Mouse (Mus musculus) stomach, postnatal 0 days (tissue): Measurements from ENCODE around the gene Nfasc. TPM values are rescaled to one million over a fixed set of nuclear protein-coding genes. Genes with fewer than 3 reads are reported as not detected.

Experiments
- ATAC-seq: fragments of 200-750 bp; cut with Nextera tagmentation; 2 replicates; pipeline ENCODE4 v1.8.0; 2017; ENCODE audit not compliant: low FRiP score, low TSS enrichment
- DNase-seq: peaks from one replicate; pipeline ENCODE4 v3.0.0-alpha.2; 2016; ENCODE audit warnings: low spot score
- H3K27ac ChIP-seq: fragments of 300-500 bp; sonication (generic); replicated peaks from 2 replicates; pipeline ENCODE4 v1.5.1; 2014; ENCODE audit warnings: mild to moderate bottlenecking, control low read depth
- H3K27me3 ChIP-seq: fragments of 300-500 bp; sonication (generic); 2 replicates; pipeline ENCODE4 v1.6.1; 2014; ENCODE audit warnings: low read length; ENCODE audit not compliant: control insufficient read depth, insufficient read depth
- H3K36me3 ChIP-seq: fragments of 300-500 bp; sonication (generic); 2 replicates; pipeline ENCODE4 v1.6.1; 2014; ENCODE audit warnings: low read length, mixed read lengths; ENCODE audit not compliant: control insufficient read depth, insufficient read depth
- H3K4me1 ChIP-seq: fragments of 300-500 bp; sonication (generic); replicated peaks from 2 replicates; pipeline ENCODE4 v1.6.1; 2014; ENCODE audit warnings: antibody characterized with exemption; ENCODE audit not compliant: control insufficient read depth, insufficient read depth
- H3K4me2 ChIP-seq: fragments of 300-500 bp; sonication (generic); replicated peaks from 2 replicates; pipeline ENCODE4 v1.6.1; 2014; ENCODE audit warnings: low read depth, mild to moderate bottlenecking, control low read depth, moderate library complexity
- H3K4me3 ChIP-seq: fragments of 300-500 bp; sonication (generic); 2 replicates; pipeline ENCODE4 v1.5.1; 2014; ENCODE audit warnings: low read depth, low read length, control low read depth
- H3K9ac ChIP-seq: fragments of 300-500 bp; sonication (generic); 2 replicates; pipeline ENCODE4 v1.6.1; 2014; ENCODE audit warnings: mild to moderate bottlenecking, low read length, control low read depth, mixed read lengths
- H3K9me3 ChIP-seq: fragments of 300-500 bp; sonication (generic); 2 replicates; pipeline ENCODE4 v1.6.1; 2016; ENCODE audit warnings: low read length; ENCODE audit not compliant: control insufficient read depth
- CTCF ChIP-seq: IDR thresholded peaks from 2 replicates; pipeline ENCODE4 v1.5.1; 2016; ENCODE audit warnings: antibody characterized with exemption, low read depth, mild to moderate bottlenecking, moderate library complexity
- EP300 ChIP-seq: optimal IDR thresholded peaks from 2 replicates; pipeline ENCODE3; 2016; ENCODE audit warnings: antibody characterized with exemption
- WGBS: fragments of 180-500 bp; shearing (Covaris S2); extraction: QIAGEN DNeasy Blood & Tissue Kit; methylation state at CpG from one replicate; pipeline ENCODE4 v1.1.7; 2014; 5-methylcytosine and 5-hydroxymethylcytosine counted together
- polyA plus RNA-seq: library from polyadenylated mRNA; unstranded; fragments of >200 nt; fragmentation: Nextera tagmentation; extraction: Ambion mirVana; gene quantifications from 2 replicates; pipeline ENCODE4 v1.2.1, GENCODE M21; 2015

Nfasc gene
- polyA plus RNA-seq, 1 experiment from 2014 or later: 0.74 TPM

DNA sequence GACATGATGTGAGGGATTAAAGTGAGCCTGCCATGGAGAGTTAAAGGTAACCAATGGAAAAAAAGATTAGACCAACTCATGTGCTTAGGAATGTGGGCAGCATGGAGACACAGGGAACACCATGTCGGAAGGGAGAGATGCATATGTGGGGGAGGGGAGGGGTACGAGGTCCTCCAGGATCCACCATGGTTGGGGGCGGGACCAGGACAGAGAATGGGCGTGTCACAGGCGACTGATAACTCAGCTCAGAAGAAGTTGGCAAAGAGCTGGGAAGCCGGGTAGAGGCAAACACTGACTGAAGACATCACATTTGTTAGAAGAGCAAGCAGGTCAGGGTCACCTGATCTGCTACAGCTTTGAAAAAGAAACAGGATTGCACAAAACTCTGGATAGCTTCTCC is 176.7 kb downstream of the Nfasc start:
- 18% methylated on average over 6 of the region's 6 CpGs for WGBS
- Histone ChIP-seq H3K27me3 (no peaks in the 10 kb centered on the region), H3K4me1 (no peaks in the 10 kb centered on the region), H3K36me3 (no peaks in the 10 kb centered on the region), H3K9me3 (no peaks in the 10 kb centered on the region), H3K9ac (no peak overlapping the region), H3K4me2 (no peak overlapping the region), H3K27ac (no peak overlapping the region), H3K4me3 (no peak overlapping the region)
- DNase-seq (no peak), ATAC-seq (no peak)
- no peak for TF ChIP-seq CTCF
- TF ChIP-seq EP300: no peak

DNA sequence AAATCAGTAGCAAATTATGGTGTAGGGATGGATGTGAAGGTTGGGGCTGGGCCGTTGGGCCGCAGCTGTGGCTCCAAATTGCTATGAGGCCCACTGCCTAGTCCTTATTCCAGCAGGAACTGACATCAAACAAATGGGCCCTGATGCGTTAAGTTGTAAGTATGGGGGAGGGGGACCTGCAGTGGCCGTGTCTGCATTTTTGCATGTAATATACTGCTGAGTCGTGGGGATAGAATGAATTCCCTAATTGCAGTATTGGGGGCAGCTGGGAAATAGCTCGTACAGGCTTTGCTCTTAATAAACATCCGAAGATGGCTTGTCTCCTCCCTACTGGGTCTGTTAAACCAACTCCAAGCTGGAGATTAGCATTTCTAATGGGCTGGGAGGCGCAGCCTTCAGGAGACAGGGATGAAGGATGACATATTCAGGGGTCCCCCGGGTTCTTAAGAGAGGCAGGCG is 179.2 kb downstream of the Nfasc start:
- TF ChIP-seq EP300: no peak
- no peak for TF ChIP-seq CTCF
- Histone ChIP-seq H3K4me3 (no peak overlapping the region), H3K9ac (no peak overlapping the region), H3K27ac (no peak overlapping the region), H3K4me1 (peaks cover 6% of the 10 kb centered on the region; the same call in 1 of the 2 replicates), H3K4me2 (no peak overlapping the region), H3K9me3 (no peaks in the 10 kb centered on the region), H3K27me3 (no peaks in the 10 kb centered on the region), H3K36me3 (no peaks in the 10 kb centered on the region)
- no peak for ATAC-seq
- DNase-seq: no peak
- 32% methylated on average over 10 of the region's 10 CpGs for WGBS

DNA sequence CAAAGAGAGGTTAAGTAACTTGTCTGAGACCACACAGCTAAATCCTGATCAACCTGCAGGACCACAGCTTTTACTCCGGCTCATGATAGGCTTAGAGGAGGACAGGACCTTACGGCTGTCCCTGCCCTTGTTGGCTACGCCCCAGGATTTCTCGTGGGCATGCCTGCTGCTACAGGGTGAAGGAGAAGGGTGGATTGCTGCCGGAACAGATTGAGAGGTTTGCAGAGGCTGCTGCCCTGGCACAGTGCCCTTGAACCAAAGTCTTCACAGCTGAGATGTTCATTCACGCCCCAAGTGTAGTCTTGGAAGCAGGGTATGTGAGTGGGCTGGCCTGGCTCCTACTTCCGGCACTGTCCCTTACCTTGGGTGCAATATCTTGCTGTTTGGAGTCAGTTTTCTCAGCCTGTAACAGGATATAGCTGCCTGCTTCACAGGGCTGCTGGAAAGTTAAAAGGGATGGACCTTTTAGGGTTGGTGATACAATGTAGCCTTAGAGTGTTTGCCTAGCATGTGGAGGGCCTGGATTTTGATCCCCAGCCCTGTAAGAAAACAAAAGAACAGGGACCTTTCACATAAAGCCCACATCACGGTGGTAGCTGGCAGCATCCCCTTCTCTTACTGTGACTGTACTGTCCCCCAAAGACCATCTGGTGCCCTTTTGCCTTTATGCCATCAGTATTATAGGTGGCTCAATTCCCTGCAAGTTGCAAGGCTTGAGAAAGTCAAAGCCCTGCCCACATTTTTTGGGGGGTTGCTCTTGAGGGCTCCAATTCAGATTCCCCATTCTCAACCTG is 180.5 kb downstream of the Nfasc start:
- WGBS: 37% methylated on average over 8 of the region's 8 CpGs
- ATAC-seq: no peak

GRCm38 (mm10) chr1:132559045-132559444 is 182.6 kb downstream of the Nfasc start:
- 47% methylated on average over 6 of the region's 6 CpGs for WGBS
- H3K4me3 ChIP-seq: no peak overlapping the region
- no peaks in the 10 kb centered on the region for H3K27me3 ChIP-seq
- no peak for ATAC-seq
- no peak overlapping the region for H3K9ac ChIP-seq
- DNase-seq: no peak
- H3K36me3 ChIP-seq: no peaks in the 10 kb centered on the region
- H3K4me1 ChIP-seq: peaks cover 6% of the 10 kb centered on the region; the same call in 1 of the 2 replicates
- H3K27ac ChIP-seq: no peak overlapping the region
- no peak overlapping the region for H3K4me2 ChIP-seq
- H3K9me3 ChIP-seq: no peaks in the 10 kb centered on the region
- TF ChIP-seq EP300 (no peak), CTCF (no peak)

More for the DNA sequence above, 180.5 kb downstream of the Nfasc start:
- peak; percentile 25 for DNase-seq
- peaks cover 6% of the 10 kb centered on the region; the same call in 1 of the 2 replicates for H3K4me1 ChIP-seq
- no peak for TF ChIP-seq EP300
- no peak for TF ChIP-seq CTCF
- H3K4me3 ChIP-seq: no peak overlapping the region
- H3K9ac ChIP-seq: no peak overlapping the region
- H3K27ac ChIP-seq: no peak overlapping the region
- no peaks in the 10 kb centered on the region for H3K27me3 ChIP-seq
- H3K9me3 ChIP-seq: no peaks in the 10 kb centered on the region
- H3K4me2 ChIP-seq: no peak overlapping the region
- H3K36me3 ChIP-seq: no peaks in the 10 kb centered on the region

DNA sequence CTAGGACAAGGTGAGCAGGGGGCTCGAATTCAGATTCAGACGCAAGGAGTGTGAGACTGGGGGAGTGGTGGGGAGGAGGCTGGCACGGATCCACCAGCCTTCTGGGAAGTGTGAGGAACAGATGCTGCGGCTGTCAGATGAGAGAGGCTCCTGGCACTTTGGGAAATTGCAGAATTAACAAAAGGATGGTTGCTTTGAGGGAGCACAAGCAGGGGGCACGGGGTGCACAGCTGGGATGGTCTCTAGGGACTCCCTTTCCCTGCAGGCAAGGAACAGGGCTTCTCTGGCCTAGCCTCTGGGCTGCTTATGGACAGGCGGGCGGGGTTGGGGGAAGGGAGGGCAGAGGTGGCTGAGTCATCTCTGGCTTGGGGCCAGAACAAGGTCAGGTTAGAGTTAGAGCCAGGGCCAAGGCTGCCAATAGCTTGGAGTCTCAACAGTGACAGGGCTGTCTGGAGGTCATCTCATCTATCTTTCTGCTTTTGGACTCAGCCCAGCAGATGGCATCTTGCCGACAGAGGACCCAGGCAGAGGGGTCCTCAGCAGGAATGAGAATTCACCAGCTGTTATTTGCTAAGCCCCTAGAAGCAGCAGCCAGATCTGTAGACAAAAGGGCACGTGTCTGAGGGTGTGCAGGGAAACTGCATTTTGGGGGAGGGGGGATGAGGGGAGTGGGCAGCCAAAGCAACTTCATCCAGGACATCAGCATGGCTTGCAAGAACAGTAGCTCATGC is 183.5 kb downstream of the Nfasc start:
- Histone ChIP-seq H3K27me3 (no peaks in the 10 kb centered on the region), H3K4me3 (no peak overlapping the region), H3K4me2 (no peak overlapping the region), H3K27ac (no peak overlapping the region), H3K4me1 (peaks cover 6% of the 10 kb centered on the region; the same call in 1 of the 2 replicates), H3K9me3 (no peaks in the 10 kb centered on the region), H3K9ac (no peak overlapping the region), H3K36me3 (no peaks in the 10 kb centered on the region)
- ATAC-seq (peak; percentile 90), DNase-seq (peak; percentile 76)
- no peak for TF ChIP-seq CTCF
- no peak for TF ChIP-seq EP300
- WGBS: 20% methylated on average over 9 of the region's 9 CpGs

DNA sequence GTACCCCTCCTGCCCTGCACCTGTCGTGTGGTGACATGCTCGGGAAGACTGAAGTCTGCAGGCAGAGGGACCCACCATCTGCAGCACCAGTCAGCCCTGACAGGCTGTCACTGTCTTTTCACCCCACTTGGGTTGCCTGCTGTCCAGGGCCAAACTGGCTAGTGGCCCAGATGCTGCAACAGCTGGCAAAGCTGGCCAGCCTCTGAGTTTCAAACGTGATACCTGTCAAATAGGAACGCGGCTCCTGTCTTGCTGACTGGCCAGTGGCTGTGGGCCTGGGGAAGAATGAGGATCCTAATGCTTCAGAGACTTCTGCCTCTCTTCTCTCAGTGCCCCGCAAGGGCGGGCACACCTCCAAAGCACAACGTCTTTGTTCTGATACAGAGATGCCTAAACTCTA is 197.8 kb downstream of the Nfasc start:
- no peaks in the 10 kb centered on the region for H3K4me1 ChIP-seq
- no peak overlapping the region for H3K4me2 ChIP-seq
- H3K36me3 ChIP-seq: no peaks in the 10 kb centered on the region
- no peak overlapping the region for H3K27ac ChIP-seq
- TF ChIP-seq CTCF (no peak), EP300 (no peak)
- ATAC-seq: no peak
- no peak overlapping the region for H3K4me3 ChIP-seq
- 77% methylated on average over 8 of the region's 8 CpGs for WGBS
- H3K27me3 ChIP-seq: peaks cover 4% of the 10 kb centered on the region; the same call in 1 of the 2 replicates
- no peak for DNase-seq
- H3K9me3 ChIP-seq: no peaks in the 10 kb centered on the region
- no peak overlapping the region for H3K9ac ChIP-seq
